Mouse (Mus musculus) heart, adult 2 months (tissue): ENCODE data around the gene Armc8.

Experiments used
- CTCF ChIP-seq: fragments of 200-600 bp; IDR thresholded peaks from 2 replicates; pipeline ENCODE4 v1.8.1; 2022; ENCODE audit warnings: antibody characterized with exemption, mild to moderate bottlenecking, moderate library complexity
- EP300 ChIP-seq: fragments of 200-500 bp; IDR thresholded peaks from 2 replicates; pipeline ENCODE4 v1.6.1; 2011; ENCODE audit warnings: low read depth, low read length, control low read depth; ENCODE audit not compliant: insufficient read depth
- POLR2A ChIP-seq: fragments of 200-500 bp; IDR thresholded peaks from 2 replicates; pipeline ENCODE4 v1.6.1; 2011; ENCODE audit warnings: mild to moderate bottlenecking, low read depth, low read length, control low read depth; ENCODE audit not compliant: insufficient read depth

DNA sequence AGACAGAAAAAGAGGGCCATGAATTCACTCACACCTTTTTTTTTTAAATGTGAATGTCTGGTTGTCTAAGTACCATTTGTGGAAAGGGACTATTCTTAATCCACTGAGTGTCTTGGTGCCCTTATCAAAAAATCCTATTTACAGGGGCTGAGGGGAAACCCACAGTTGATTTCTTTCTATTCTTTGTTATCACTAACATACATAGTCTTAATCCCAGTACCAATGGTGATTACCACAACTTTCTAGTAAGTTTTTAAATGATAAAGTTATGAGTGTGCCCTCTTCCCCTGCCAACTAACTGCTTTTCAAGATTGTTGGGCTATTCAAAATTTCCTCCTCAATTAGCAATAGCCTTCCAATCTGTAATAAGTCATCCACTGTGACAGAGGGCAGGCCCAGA lies 14.6 kb downstream of the Armc8 start:
- TF ChIP-seq CTCF (no peak), POLR2A (no peak), EP300 (no peak)
